Mouse (Mus musculus) C3H10T1/2 (cell line): ENCODE data around the gene Vmn1r3. TPM values are rescaled to one million over a fixed set of nuclear protein-coding genes. Genes with fewer than 3 reads are reported as not detected.

Experiments
- polyA plus RNA-seq, 2 experiments: library from polyadenylated mRNA; unstranded; fragments of >200 nt; fragmentation: generic; extraction: Trizol; gene quantifications; one replicate each; pipeline ENCODE4 v1.2.1; 2012; ENCODE audit warnings: missing spikeins in 2 of 2

The Vmn1r3 gene
- not detected for polyA plus RNA-seq

DNA sequence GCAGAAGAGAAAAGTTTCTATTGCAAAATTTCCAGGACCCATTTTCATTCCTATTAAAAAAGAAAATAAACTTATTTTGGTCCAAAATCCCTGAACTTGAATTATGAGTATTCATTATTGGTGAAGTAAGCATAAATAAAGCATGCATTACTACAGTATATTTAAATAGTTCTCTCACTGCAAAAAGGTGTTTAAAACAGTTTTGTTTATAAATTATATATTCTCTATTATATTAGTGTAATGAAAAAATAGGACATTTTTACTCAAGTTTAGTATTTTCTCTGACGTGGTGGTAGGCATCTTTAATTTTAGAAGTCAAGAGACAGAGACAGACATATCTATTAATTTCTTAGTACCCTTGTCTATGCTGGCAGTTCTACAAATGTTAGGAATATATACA, at the start of gene Vmn1r3:
TSS of gene Vmn1r3 (minus strand) at position 101 of the 400 bp plus-strand sequence.

DNA sequence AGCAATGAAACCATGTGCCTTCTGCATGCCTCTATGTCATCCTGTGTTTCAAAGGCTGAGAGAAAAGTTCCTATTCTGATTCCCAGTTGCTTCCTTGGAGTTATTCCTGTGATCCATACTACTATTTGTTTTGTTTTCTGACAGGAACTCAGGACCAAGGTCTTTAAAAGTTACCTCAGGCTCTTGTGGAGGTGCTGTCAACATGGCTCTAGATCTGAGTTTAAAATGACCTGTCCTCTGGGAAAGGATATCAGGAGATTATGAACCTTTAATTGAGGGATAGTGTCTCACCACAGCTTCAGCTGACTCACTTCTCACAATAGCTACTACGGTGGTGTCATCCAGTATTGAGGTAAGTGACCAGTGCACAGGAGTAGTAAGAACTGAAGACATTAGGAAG, 18.1 kb downstream of the Vmn1r3 start, which contains the start of gene Vmn1r2:
TSS of gene Vmn1r2 (plus strand) at position 301 of the 400 bp plus-strand sequence.

Other genes with a start within 250 kb of the Vmn1r3 start
- gene Vmn1r2, start 18.0 kb downstream of the Vmn1r3 start, polyA plus RNA-seq, result not detected